Mouse (Mus musculus) heart, postnatal 0 days (tissue): Measurements from ENCODE around the gene Map4k2. TPM values are rescaled to one million over a fixed set of nuclear protein-coding genes. Genes with fewer than 3 reads are reported as not detected.

ENCODE experiments used
- ATAC-seq: fragments of 200-750 bp; cut with Nextera tagmentation; 2 replicates; pipeline ENCODE4 v1.8.0; 2017; ENCODE audit warnings: low read depth, moderate number of reproducible peaks, moderate library complexity; ENCODE audit not compliant: insufficient read depth
- DNase-seq: peaks from one replicate; pipeline ENCODE4 v3.0.0-alpha.2; 2016; ENCODE audit warnings: low spot score
- H3K27ac ChIP-seq: fragments of 300-500 bp; sonication (generic); 2 replicates; pipeline ENCODE4 v1.5.1; 2014; ENCODE audit warnings: low read depth, mild to moderate bottlenecking
- H3K27me3 ChIP-seq: fragments of 300-500 bp; sonication (generic); 2 replicates; pipeline ENCODE4 v1.6.1; 2014; ENCODE audit warnings: low read length, mixed read lengths; ENCODE audit not compliant: control insufficient read depth, insufficient read depth
- H3K36me3 ChIP-seq: fragments of 300-500 bp; sonication (generic); replicated peaks from 2 replicates; pipeline ENCODE4 v1.6.1; 2014; ENCODE audit warnings: low read length, mixed read lengths; ENCODE audit not compliant: control insufficient read depth, insufficient read depth
- H3K4me1 ChIP-seq: fragments of 300-500 bp; sonication (generic); 2 replicates; pipeline ENCODE4 v1.6.1; 2014; ENCODE audit warnings: antibody characterized with exemption; ENCODE audit not compliant: control insufficient read depth, insufficient read depth
- H3K4me2 ChIP-seq: fragments of 300-500 bp; sonication (generic); 2 replicates; pipeline ENCODE4 v1.6.1; 2014; ENCODE audit warnings: low read depth, mild to moderate bottlenecking, low read length, moderate library complexity
- H3K4me3 ChIP-seq: fragments of 300-500 bp; sonication (generic); 2 replicates; pipeline ENCODE4 v1.5.1; 2014; ENCODE audit warnings: low read depth, low read length
- H3K9ac ChIP-seq: fragments of 300-500 bp; sonication (generic); replicated peaks from 2 replicates; pipeline ENCODE4 v1.6.1; 2014; ENCODE audit warnings: low read depth, low read length, mixed read lengths
- H3K9me3 ChIP-seq: fragments of 300-500 bp; sonication (generic); replicated peaks from 2 replicates; pipeline ENCODE4 v1.6.1; 2016; ENCODE audit warnings: low read length; ENCODE audit not compliant: control insufficient read depth
- CTCF ChIP-seq: IDR thresholded peaks from 2 replicates; pipeline ENCODE4 v1.5.1; 2016; ENCODE audit warnings: antibody characterized with exemption, control low read depth, low read depth
- EP300 ChIP-seq: IDR thresholded peaks from 2 replicates; pipeline ENCODE4 v1.6.1; 2016; ENCODE audit warnings: antibody characterized with exemption, low read depth
- WGBS: fragments of 180-500 bp; shearing (Covaris S2); extraction: QIAGEN DNeasy Blood & Tissue Kit; methylation state at CpG from one replicate; pipeline ENCODE4 v1.1.7; 2014; 5-methylcytosine and 5-hydroxymethylcytosine counted together
- polyA plus RNA-seq: library from polyadenylated mRNA; unstranded; fragments of >200 nt; fragmentation: Nextera tagmentation; extraction: Ambion mirVana; gene quantifications from 2 replicates; pipeline ENCODE4 v1.2.1, GENCODE M21; 2015
- total RNA-seq: library from RNA; depleted of rRNA; stranded (reverse); fragments of >200 nt; gene quantifications from 2 replicates; pipeline ENCODE4 v1.2.3, GENCODE M21; 2014; ENCODE audit warnings: low replicate concordance

The Map4k2 gene
- total and polyA plus RNA-seq, 2 experiments from 2014 or later: 10.1 to 48.4 TPM

GRCm38 (mm10) chr19:6331719-6332516 is 9.0 kb upstream of the Map4k2 start:
- Histone ChIP-seq H3K9ac (0 out of 2 replicates have a peak overlapping the region, but pooled peaks have one; percentile 38), H3K36me3 (peaks cover 1% of the 10 kb centered on the region; the same call in 1 of the 2 replicates), H3K9me3 (no peaks in the 10 kb centered on the region), H3K4me1 (peaks cover 18% of the 10 kb centered on the region), H3K27ac (no peak overlapping the region), H3K27me3 (no peaks in the 10 kb centered on the region), H3K4me2 (peak overlapping the region; percentile 47), H3K4me3 (peak overlapping the region; percentile 11)
- ATAC-seq (no peak), DNase-seq (peak; percentile 86)
- WGBS: 20% methylated on average over 13 of the region's 13 CpGs
- no peak for TF ChIP-seq EP300
- TF ChIP-seq CTCF: peak; percentile 92

- ATAC-seq: 0 out of 2 replicates have a peak, but pooled peaks have one; percentile 0
- H3K9ac ChIP-seq: no peak overlapping the region
- 64% methylated on average over 9 of the region's 9 CpGs for WGBS
These were observed 7.0 kb upstream of the Map4k2 start for GRCm38 (mm10) chr19:6333761-6334595.

GRCm38 (mm10) chr19:6334673-6335457 is 6.1 kb upstream of the Map4k2 start, which contains the start of gene Men1:
Gene Men1 (plus strand): TSS chr19:6334979.
- TF ChIP-seq EP300 (no peak), CTCF (peak; percentile 40; the same call in 1 of the 2 replicates)
- Histone ChIP-seq H3K4me2 (peak within 1 kb of the TSS; percentile 97), H3K9ac (peak within 1 kb of the TSS; percentile 65), H3K27me3 (no peaks in the 10 kb centered on the region), H3K36me3 (peaks cover 31% of the 10 kb centered on the region), H3K4me3 (peak within 1 kb of the TSS; percentile 78), H3K27ac (peak within 1 kb of the TSS; percentile 79), H3K9me3 (no peaks in the 10 kb centered on the region), H3K4me1 (peaks cover 18% of the 10 kb centered on the region)
- WGBS: under 1% methylated on average over 35 of the region's 43 CpGs
- ATAC-seq: peak; percentile 93
- peak; percentile 99 for DNase-seq

More at GRCm38 (mm10) chr19:6333761-6334595, 7.0 kb upstream of the Map4k2 start:
- Histone ChIP-seq H3K9me3 (no peaks in the 10 kb centered on the region), H3K4me1 (peaks cover 18% of the 10 kb centered on the region), H3K4me2 (peak overlapping the region; percentile 97), H3K4me3 (no peak overlapping the region), H3K27me3 (no peaks in the 10 kb centered on the region), H3K36me3 (peaks cover 22% of the 10 kb centered on the region), H3K27ac (peak overlapping the region; percentile 79)
- TF ChIP-seq CTCF (no peak), EP300 (no peak)
- DNase-seq: no peak

GRCm38 (mm10) chr19:6335458-6335827 is 5.5 kb upstream of the Map4k2 start:
- TF ChIP-seq CTCF: no peak
- WGBS: 0% methylated on average over 21 of the region's 25 CpGs
- Histone ChIP-seq H3K4me1 (peaks cover 20% of the 10 kb centered on the region), H3K4me2 (peak overlapping the region; percentile 97), H3K27ac (peak overlapping the region; percentile 33), H3K27me3 (no peaks in the 10 kb centered on the region), H3K4me3 (peak overlapping the region; percentile 78), H3K9ac (peak overlapping the region; percentile 65), H3K36me3 (peaks cover 34% of the 10 kb centered on the region), H3K9me3 (no peaks in the 10 kb centered on the region)
- no peak for DNase-seq
- peak; percentile 7; the same call in 1 of the 2 replicates for ATAC-seq

- ATAC-seq (no peak), DNase-seq (no peak)
- TF ChIP-seq EP300: no peak
- TF ChIP-seq CTCF: no peak
- H3K4me3 ChIP-seq: no peak overlapping the region
- peaks cover 34% of the 10 kb centered on the region for H3K36me3 ChIP-seq
- H3K9ac ChIP-seq: no peak overlapping the region
- peak overlapping the region; percentile 97; the same call in 1 of the 2 replicates for H3K4me2 ChIP-seq
- no peak overlapping the region for H3K27ac ChIP-seq
- peaks cover 20% of the 10 kb centered on the region for H3K4me1 ChIP-seq
- no peaks in the 10 kb centered on the region for H3K27me3 ChIP-seq
- no peaks in the 10 kb centered on the region for H3K9me3 ChIP-seq
- WGBS: 95% methylated on average over 10 of the region's 10 CpGs
These were observed 4.0 kb upstream of the Map4k2 start for GRCm38 (mm10) chr19:6336920-6337319.
